Mouse (Mus musculus) c-Kit-positive CD71-positive TER-119-negative erythroid progenitor cells, embryonic 14.5 days (primary cell): ENCODE measurements around the gene Atp1a4.

ENCODE experiments used
- DNase-seq: peaks from one replicate; pipeline ENCODE4 v3.0.0-alpha.2; 2013; ENCODE audit warnings: low read depth

The Atp1a4 gene

DNA sequence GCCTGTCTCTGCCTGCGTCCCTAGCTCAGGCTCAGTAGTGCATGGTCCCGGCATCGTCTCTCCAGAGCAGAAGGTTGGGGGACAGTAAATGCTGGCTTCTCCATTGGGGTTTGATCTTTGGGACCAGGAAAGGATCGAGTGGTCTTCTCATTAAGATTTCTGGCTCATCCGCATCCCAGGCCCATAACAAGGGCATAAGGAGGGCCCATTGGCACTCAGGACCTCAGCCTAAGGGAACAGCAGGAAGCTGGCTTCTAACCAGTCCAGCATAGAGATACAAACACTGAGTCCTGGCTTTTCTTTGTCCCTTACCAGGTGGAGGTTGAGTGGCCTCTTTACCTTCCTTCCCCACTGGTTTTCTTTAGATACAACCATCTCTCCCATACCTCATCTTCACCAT is 60.4 kb downstream of the Atp1a4 start:
- DNase-seq = no peak

DNA sequence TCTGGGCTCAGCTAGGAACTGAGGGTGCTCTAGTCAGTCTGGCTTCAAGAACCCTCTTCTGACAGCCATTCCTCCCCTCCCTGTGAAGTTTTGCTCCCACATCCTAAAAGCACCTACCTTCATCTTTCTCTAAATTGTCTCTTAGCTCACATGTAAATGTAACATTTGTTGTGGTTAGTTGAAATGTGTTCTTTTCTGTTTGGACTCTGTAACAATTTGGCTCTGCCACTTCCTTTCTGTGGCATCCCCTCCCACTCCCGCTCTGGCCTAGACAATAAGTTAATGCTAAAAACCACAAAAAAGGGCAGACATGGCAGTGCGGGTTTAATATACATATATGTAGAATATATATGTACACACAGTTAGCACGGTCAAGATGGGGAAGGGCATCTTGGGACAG is 61.1 kb downstream of the Atp1a4 start:
- DNase-seq = no peak

DNA sequence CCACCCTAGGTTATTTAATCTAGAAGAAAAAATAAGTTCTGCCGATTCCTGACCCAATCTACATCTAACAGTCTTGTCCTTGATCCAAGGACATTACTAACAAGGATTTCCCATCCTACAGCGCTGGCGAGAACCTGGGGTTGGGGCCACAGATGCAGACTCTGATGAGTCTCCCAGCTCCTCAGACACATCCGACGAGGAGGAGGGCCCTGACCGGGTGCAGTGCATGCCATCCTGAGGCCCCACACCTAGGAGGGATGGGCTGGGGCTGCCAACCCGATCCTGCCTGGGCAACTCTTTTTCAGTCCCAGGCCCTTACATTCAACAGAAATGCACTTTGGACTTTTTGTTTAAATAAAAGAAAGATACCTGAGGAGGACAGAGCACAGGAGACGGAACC is 63.8 kb downstream of the Atp1a4 start:
- no peak for DNase-seq

DNA sequence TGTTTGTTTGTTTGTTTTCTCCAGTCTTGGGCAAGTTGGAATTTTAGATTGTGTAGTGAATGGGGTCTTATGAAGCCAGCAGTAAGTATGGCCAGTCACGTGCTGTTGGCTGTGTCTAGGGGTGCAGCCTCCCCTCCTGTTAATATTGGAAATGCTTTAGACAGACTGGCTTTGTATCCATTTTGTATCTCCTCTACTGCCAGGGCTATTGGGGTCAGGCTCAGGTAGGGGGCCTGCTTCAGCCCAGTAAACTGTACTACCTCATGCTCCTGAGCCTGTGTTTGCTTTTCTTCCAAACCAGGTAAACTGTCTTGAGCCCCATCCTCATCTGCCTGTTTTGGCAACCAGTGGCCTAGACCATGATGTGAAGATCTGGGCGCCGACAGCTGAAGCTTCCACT is 66.0 kb downstream of the Atp1a4 start:
- DNase-seq = no peak

DNA sequence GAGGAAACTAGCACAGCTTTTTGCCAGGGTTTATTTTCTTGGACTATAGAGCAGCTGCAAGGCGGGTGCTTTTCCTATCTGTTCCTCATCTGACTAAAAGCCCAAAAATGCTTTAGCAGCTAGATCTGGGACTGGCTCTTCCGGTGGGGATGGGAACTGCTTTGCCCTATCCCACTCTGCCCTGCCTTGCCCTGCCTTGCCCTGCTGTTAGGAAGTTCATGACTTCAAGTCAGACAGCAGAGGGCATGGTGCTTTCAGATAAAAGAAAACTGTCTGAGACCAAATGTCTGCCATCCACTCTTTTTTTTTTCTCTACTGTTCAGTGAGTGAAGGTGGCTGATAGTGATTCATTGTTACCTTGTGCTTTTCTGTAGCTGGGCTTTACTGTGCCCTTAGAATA is 66.6 kb downstream of the Atp1a4 start:
- DNase-seq = no peak

DNA sequence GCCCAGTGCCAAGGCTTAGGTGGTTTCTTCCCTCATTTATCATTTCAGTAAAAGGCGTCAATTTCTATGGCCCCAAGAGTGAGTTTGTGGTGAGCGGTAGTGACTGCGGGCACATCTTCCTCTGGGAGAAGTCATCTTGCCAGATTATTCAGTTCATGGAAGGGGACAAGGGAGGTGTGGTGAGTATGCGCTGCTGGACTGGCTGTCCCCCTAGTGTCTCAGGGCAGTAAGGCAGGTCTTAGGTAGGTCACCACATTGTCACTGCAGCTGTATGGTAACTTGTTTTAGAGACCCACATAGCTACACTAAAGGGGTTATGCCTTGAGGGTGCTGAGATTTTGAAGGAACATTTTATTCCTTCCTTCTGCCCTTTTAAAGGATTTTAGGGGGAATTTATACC is 69.3 kb downstream of the Atp1a4 start:
- no peak for DNase-seq

DNA sequence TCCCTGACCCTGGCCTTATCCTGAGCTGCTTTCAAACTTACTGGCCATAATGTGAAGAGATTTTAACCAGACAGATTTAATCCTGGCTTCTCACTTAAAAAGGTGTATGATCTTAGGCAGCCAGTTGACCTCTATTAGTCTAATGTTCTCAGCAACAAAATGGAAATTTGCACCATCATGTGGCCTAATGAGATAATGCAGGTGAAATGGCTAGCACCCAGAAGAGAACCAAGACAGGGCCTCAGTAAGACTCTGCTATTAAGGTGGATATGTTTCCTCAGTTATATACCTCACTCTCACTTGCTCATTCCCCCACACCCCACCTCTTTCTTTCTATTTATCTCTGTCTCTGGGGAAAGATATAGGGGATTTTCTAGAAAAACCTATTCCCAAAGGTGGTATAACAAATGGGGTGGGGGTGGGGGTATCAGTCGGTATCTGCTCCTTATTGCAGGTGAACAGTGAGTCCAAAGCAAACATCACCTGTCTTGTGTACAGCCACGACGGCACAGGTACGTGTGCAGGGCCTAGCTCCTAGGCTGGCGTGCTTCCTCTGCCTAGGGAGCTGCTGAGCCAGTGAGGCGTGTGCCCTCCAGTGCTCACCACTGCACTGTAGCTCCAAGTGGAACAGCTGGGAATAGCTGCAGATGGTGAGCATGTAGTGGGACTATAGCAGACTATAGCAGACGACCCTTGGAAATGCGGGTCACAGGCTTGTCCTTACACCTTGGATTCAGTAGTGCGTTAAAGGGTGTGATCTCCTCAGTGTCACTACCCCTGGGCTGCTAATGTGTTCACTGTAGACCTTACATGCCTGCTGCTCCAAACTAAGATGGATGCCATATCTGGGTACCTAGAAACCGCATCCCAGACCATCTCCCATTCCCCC is 71.6 kb downstream of the Atp1a4 start:
- no peak for DNase-seq

DNA sequence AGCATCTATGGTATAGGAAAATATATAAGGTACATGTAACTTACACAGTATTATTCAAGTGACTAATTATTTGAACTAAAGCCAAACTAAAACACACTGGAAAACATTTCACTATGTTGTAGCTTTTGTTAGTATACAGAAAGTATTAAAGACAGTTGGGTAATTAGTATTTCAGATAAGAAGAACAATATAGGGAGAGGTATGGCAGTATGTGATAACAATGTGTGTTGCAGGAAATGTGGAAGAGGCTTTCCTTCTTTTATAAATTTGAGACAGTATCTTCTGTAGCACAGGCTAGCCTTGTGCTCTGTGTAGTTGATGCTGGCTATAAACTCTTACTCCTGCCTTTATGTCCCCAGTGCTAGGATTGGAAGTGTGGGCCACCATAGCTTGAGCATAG is 74.3 kb downstream of the Atp1a4 start:
- no peak for DNase-seq

DNA sequence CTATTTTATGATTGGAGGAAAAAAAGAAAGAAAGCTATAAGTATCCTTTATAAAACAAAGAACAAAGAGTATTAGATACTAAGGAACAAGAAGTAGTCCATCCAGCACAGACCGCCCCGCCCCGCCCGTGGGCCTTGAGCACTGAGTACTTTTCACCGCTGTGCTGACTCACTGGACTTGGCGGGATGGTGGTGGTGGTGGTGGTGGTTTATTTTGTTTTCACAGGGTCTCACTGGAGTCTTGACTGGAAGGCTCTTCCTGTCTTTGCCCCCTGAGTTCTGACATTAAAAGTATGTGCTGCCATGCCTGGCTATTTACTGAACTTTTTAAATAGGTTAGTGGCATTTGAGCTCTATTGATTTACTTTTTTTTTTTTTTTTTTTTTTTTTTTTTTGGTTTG is 75.2 kb downstream of the Atp1a4 start:
- DNase-seq = no peak

DNA sequence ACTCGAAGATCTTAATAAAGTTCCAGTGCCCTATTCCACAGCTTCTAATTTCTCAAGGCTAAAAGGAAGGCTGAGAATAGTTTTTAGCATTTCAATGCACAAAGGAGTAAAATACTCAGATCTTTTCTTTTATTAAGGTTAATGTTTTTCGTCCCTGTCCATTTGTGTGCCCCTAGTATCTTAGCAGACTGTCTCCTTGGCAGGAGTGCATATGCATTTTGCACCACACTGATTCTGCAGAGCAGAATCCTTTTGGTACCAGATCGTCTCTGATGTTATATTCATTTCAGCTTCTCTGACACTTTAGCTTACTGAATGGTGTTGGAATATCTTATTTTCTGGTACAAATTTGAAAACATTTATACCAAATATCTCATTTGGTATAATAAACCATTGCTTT is 76.4 kb downstream of the Atp1a4 start:
- DNase-seq = no peak

DNA sequence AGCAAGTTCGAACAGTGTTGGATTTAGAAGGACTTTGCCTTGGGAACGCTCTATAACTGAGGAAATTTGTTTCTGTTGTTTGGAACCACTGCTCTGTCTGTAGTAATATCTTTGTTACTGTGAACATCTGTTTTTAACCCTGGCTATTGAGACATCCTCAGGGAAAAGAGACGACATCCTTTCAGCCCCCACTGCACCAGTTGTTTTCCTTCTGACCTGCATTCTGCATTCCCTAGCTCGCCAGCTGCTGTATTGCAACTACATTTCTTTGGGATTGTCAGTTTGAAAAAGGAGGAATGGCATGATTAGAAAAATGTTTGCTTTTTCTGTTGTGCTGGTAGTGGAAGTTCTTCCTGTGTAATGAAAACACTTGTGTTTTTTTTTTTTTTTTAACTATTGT is 77.3 kb downstream of the Atp1a4 start:
- DNase-seq = no peak

DNA sequence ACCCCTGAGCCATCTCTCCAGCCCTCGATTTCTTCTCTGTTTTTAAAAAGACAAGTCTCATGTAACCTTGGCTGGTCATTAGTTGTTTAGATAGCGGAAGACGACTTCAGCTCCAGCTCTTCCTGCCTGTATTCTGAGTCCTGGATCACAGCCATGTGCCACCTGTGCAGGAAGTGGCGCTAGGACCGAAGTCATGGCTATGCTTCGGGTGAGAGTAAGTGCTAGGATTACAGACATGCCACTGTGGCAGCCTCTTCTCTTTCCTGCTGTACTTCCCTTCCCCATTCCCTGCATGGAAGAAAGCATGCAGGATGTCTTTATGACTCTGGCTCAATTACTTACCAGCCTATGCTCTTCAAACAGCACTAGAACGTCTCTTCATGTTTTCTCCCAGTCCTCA is 79.1 kb downstream of the Atp1a4 start:
- no peak for DNase-seq

DNA sequence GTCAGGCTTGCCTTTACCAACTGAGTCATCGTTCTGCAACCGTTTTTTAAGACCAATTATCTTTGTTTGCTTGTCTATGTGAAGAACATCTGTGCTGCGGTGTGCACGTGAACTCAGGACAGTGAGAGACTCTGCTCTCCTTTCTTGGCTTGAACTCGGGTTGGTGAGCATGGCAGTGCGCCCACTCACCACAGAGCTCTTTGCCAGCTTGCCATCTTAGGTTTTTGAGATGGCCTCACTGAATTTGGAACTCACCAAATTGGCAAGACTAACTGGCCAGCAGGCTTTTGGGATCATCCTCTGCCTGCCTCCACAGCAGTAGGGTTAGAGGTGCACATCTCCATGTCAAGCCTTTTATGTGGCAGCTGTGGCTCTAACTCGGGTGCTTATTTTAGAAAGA is 80.4 kb downstream of the Atp1a4 start:
- DNase-seq = no peak
